Mouse (Mus musculus): ENCODE results near the gene Igfbp7. TPM values are rescaled to one million over a fixed set of nuclear protein-coding genes. Genes with fewer than 3 reads are reported as not detected.

Gene Igfbp7
- total and polyA plus RNA-seq, 3 experiments, result 174 to 353 (median 205) TPM

GRCm38 (mm10) chr5:77324936-77325335, 82.9 kb downstream of the Igfbp7 start:
- no peak for DNase-seq
- Histone ChIP-seq H3K79me2 (replicated peaks; ENCODE audit: control insufficient read depth, insufficient read depth, low read length) (no peaks in the 10 kb centered on the region), H3K27ac (no peak overlapping the region), H3K27me3 (ENCODE audit: control insufficient read depth, insufficient read depth, low read length) (no peaks in the 10 kb centered on the region), H3K9ac (ENCODE audit: low read depth, low read length) (no peak overlapping the region), H3K4me1 (ENCODE audit: control insufficient read depth, insufficient read depth, low read length) (no peaks in the 10 kb centered on the region), H3K4me3 (no peak overlapping the region), H3K36me3 (ENCODE audit: control insufficient read depth, insufficient read depth, low read length) (peaks cover 6% of the 10 kb centered on the region)
- intact Hi-C loops (cut with DNase I), result no loop called here
- 62% methylated on average over 1 of the region's 1 CpGs for WGBS
- no peak for TF ChIP-seq CTCF (IDR thresholded peaks at IDR 0.05)
- TF ChIP-seq EP300 (IDR thresholded peaks at IDR 0.05; ENCODE audit: insufficient read depth, low read depth, low read length), result no peak
- TF ChIP-seq POLR2A (IDR thresholded peaks at IDR 0.05; ENCODE audit: insufficient read depth, low read depth, low read length), result no peak

DNA sequence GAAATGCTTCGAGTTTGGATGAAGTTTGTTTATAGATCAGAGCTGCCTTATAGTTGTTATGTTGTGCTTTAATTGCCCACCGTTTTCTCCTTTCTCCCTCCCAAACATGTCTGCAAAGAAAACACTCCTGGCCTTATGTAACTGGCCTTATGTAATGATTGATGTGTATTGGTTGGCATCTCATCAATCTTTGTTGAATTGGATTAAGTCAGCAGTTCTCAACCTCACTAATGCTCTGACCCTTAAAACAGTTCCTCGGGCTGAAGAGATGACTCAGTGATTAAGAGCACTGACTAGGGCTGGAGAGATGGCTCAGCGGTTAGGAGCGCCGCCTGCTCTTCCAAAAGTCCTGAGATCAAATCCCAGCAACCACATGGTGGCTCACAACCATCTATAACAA, 92.9 kb downstream of the Igfbp7 start:
- Histone ChIP-seq H3K9ac (ENCODE audit: low read depth, low read length) (no peak overlapping the region), H3K27ac (no peak overlapping the region), H3K4me3 (no peak overlapping the region), H3K36me3 (ENCODE audit: control insufficient read depth, insufficient read depth, low read length) (peaks cover 2% of the 10 kb centered on the region), H3K4me1 (ENCODE audit: control insufficient read depth, insufficient read depth, low read length) (no peaks in the 10 kb centered on the region), H3K27me3 (ENCODE audit: control insufficient read depth, insufficient read depth, low read length) (no peaks in the 10 kb centered on the region), H3K79me2 (replicated peaks; ENCODE audit: control insufficient read depth, insufficient read depth, low read length) (no peaks in the 10 kb centered on the region; the same call in 1 of the 2 replicates)
- intact Hi-C loops (cut with DNase I), result no loop called here
- TF ChIP-seq POLR2A (IDR thresholded peaks at IDR 0.05; ENCODE audit: insufficient read depth, low read depth, low read length) (no peak), CTCF (IDR thresholded peaks at IDR 0.05) (no peak), EP300 (IDR thresholded peaks at IDR 0.05; ENCODE audit: insufficient read depth, low read depth, low read length) (no peak)
- 93% methylated on average over 6 of the region's 6 CpGs for WGBS
- DNase-seq, result no peak

- peaks cover 1% of the 10 kb centered on the region; the same call in 1 of the 2 replicates for H3K79me2 ChIP-seq (replicated peaks; ENCODE audit: control insufficient read depth, insufficient read depth, low read length)
- H3K4me1 ChIP-seq (ENCODE audit: control insufficient read depth, insufficient read depth, low read length), result no peaks in the 10 kb centered on the region
- WGBS, result 99% methylated on average over 4 of the region's 4 CpGs
- intact Hi-C loops (cut with DNase I), result no loop called here
- TF ChIP-seq CTCF (IDR thresholded peaks at IDR 0.05) (no peak), EP300 (IDR thresholded peaks at IDR 0.05; ENCODE audit: insufficient read depth, low read depth, low read length) (no peak), POLR2A (IDR thresholded peaks at IDR 0.05; ENCODE audit: insufficient read depth, low read depth, low read length) (no peak)
- no peaks in the 10 kb centered on the region for H3K27me3 ChIP-seq (ENCODE audit: control insufficient read depth, insufficient read depth, low read length)
- no peak overlapping the region for H3K4me3 ChIP-seq
- H3K36me3 ChIP-seq (ENCODE audit: control insufficient read depth, insufficient read depth, low read length), result peaks cover 2% of the 10 kb centered on the region
- no peak overlapping the region for H3K9ac ChIP-seq (ENCODE audit: low read depth, low read length)
- no peak for DNase-seq
- no peak overlapping the region for H3K27ac ChIP-seq
Observed at GRCm38 (mm10) chr5:77314206-77314605, 93.6 kb downstream of the Igfbp7 start.

DNA sequence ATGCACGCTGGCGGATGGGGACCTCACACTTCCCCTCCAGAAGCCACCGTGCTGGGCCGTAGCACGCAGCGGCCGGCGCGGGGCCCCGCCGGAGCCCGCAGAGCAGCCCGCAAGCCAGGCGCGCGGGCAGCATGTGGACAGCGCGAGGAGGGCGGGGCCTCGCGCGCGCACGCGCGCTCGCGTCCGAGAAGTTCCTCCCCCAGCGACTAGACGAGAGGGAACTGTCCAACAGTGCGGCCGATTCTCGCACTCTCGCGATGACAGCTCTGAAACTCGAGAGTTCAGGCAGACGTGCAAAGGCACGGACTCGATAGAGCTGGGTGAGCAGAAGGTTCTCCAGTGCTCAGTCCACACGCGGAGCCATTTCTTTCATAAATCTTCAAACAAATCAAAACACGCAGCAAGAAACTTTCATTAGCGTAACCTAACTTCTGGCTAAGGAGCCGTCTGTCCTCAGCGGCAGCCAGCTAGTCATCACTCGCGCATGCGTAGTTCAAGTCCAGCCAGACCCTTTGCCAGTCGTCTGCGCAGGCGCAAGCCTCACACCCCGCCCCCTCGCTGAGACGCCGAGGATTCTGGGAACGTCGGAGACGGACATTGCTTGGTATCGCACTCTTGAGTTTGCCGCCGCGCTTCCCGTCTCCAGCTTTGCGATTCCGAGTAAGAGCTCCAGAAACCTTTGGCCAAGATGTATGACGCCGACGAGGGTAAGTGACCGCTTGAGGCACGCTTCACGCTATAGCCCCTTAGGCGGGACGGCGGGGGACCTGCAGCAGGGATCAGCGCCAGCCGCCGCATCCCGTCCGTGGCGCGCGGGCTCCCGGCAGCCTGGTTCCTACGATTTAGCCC, 97.7 kb downstream of the Igfbp7 start, which contains the start of the genes Noa1 and Polr2b:
Noa1 (minus strand) TSS at position 161 of the 849 bp plus-strand sequence.
Polr2b (plus strand) TSS at position 224 of the 849 bp plus-strand sequence.
- intact Hi-C loops (cut with DNase I), result no loop called here
- H3K27ac ChIP-seq, result peak within 1 kb of the TSS; percentile 86
- peaks cover 1% of the 10 kb centered on the region; the same call in 1 of the 2 replicates for H3K79me2 ChIP-seq (replicated peaks; ENCODE audit: control insufficient read depth, insufficient read depth, low read length)
- TF ChIP-seq CTCF (IDR thresholded peaks at IDR 0.05), result no peak
- TF ChIP-seq EP300 (IDR thresholded peaks at IDR 0.05; ENCODE audit: insufficient read depth, low read depth, low read length), result no peak; the same call in 1 of the 2 replicates
- peak; percentile 91 for TF ChIP-seq POLR2A (IDR thresholded peaks at IDR 0.05; ENCODE audit: insufficient read depth, low read depth, low read length)
- peaks cover 5% of the 10 kb centered on the region for H3K36me3 ChIP-seq (ENCODE audit: control insufficient read depth, insufficient read depth, low read length)
- under 1% methylated on average over 85 of the region's 85 CpGs for WGBS
- peak within 1 kb of the TSS; percentile 82 for H3K9ac ChIP-seq (ENCODE audit: low read depth, low read length)
- DNase-seq, result peak; percentile 99
- no peaks in the 10 kb centered on the region for H3K27me3 ChIP-seq (ENCODE audit: control insufficient read depth, insufficient read depth, low read length)
- H3K4me3 ChIP-seq, result peak within 1 kb of the TSS; percentile 77
- peaks cover 8% of the 10 kb centered on the region for H3K4me1 ChIP-seq (ENCODE audit: control insufficient read depth, insufficient read depth, low read length)

GRCm38 (mm10) chr5:77309051-77309906, 98.6 kb downstream of the Igfbp7 start:
- Histone ChIP-seq H3K27ac (peak overlapping the region; percentile 86), H3K4me1 (ENCODE audit: control insufficient read depth, insufficient read depth, low read length) (peaks cover 8% of the 10 kb centered on the region), H3K4me3 (peak overlapping the region; percentile 77), H3K27me3 (ENCODE audit: control insufficient read depth, insufficient read depth, low read length) (no peaks in the 10 kb centered on the region), H3K9ac (ENCODE audit: low read depth, low read length) (peak overlapping the region; percentile 51), H3K36me3 (ENCODE audit: control insufficient read depth, insufficient read depth, low read length) (peaks cover 5% of the 10 kb centered on the region), H3K79me2 (replicated peaks; ENCODE audit: control insufficient read depth, insufficient read depth, low read length) (peaks cover 1% of the 10 kb centered on the region; the same call in 1 of the 2 replicates)
- DNase-seq, result no peak
- intact Hi-C loops (cut with DNase I), result no loop called here
- TF ChIP-seq CTCF (IDR thresholded peaks at IDR 0.05), result no peak
- TF ChIP-seq POLR2A (IDR thresholded peaks at IDR 0.05; ENCODE audit: insufficient read depth, low read depth, low read length), result no peak
- no peak for TF ChIP-seq EP300 (IDR thresholded peaks at IDR 0.05; ENCODE audit: insufficient read depth, low read depth, low read length)
- WGBS, result under 1% methylated on average over 75 of the region's 76 CpGs

All from heart, adult 2 months (tissue).